Mouse (Mus musculus) heart, adult 2 months (tissue): ENCODE results near the gene Usp35. TPM values are rescaled to one million over a fixed set of nuclear protein-coding genes. Genes with fewer than 3 reads are reported as not detected.

ENCODE experiments used
- DNase-seq, 2 experiments: peaks; one replicate each; pipeline ENCODE4 v3.0.0; 2021
- H3K27ac ChIP-seq: fragments of 200-600 bp; 2 replicates; pipeline ENCODE4 v1.8.1; 2022
- H3K27me3 ChIP-seq: fragments of 200-500 bp; 2 replicates; pipeline ENCODE4 v1.6.1; 2012; ENCODE audit warnings: mild to moderate bottlenecking, low read length, inconsistent platforms, mixed read lengths; ENCODE audit not compliant: control insufficient read depth, insufficient read depth
- H3K36me3 ChIP-seq: fragments of 200-500 bp; 2 replicates; pipeline ENCODE4 v1.6.1; 2012; ENCODE audit warnings: low read length, inconsistent platforms; ENCODE audit not compliant: control insufficient read depth, insufficient read depth
- H3K4me1 ChIP-seq: fragments of 200-500 bp; 2 replicates; pipeline ENCODE4 v1.6.1; 2011; ENCODE audit warnings: low read length; ENCODE audit not compliant: control insufficient read depth, insufficient read depth
- H3K4me3 ChIP-seq: fragments of 200-600 bp; 2 replicates; pipeline ENCODE4 v1.8.1; 2022
- H3K79me2 ChIP-seq: fragments of 200-500 bp; replicated peaks from 2 replicates; pipeline ENCODE4 v1.6.1; 2012; ENCODE audit warnings: mild to moderate bottlenecking, inconsistent platforms, low read length, moderate library complexity, mixed read lengths; ENCODE audit not compliant: control insufficient read depth, insufficient read depth
- H3K9ac ChIP-seq: fragments of 200-500 bp; 2 replicates; pipeline ENCODE4 v1.6.1; 2012; ENCODE audit warnings: low read depth, mild to moderate bottlenecking, control low read depth, inconsistent platforms, low read length, mixed read lengths
- CTCF ChIP-seq: fragments of 200-600 bp; IDR thresholded peaks from 2 replicates; pipeline ENCODE4 v1.8.1; 2022; ENCODE audit warnings: antibody characterized with exemption, mild to moderate bottlenecking, moderate library complexity
- EP300 ChIP-seq: fragments of 200-500 bp; IDR thresholded peaks from 2 replicates; pipeline ENCODE4 v1.6.1; 2011; ENCODE audit warnings: low read depth, low read length, control low read depth; ENCODE audit not compliant: insufficient read depth
- POLR2A ChIP-seq: fragments of 200-500 bp; IDR thresholded peaks from 2 replicates; pipeline ENCODE4 v1.6.1; 2011; ENCODE audit warnings: mild to moderate bottlenecking, low read depth, low read length, control low read depth; ENCODE audit not compliant: insufficient read depth
- WGBS: fragments of 180-500 bp; shearing (Covaris S2); methylation state at CpG from one replicate; pipeline ENCODE4 v1.1.7; 2018; 5-methylcytosine and 5-hydroxymethylcytosine counted together
- intact Hi-C: fragments of 180-260 bp; cut with DNase I; formaldehyde crosslinking; loops from one replicate; pipeline ENCODE4 v1.15.1; 2025
- polyA plus RNA-seq: library from polyadenylated mRNA; depleted of rRNA; stranded (reverse); fragments of >200 nt; gene quantifications from 2 replicates; pipeline ENCODE4 v1.2.3, GENCODE M21; 2012
- total RNA-seq, 2 experiments: library from RNA; stranded (reverse); gene quantifications; 2 replicates each; pipeline ENCODE4 v1.2.3; 2021

The Usp35 gene
- total and polyA plus RNA-seq, 3 experiments, result 0.84 to 2.5 (median 1.0) TPM

DNA sequence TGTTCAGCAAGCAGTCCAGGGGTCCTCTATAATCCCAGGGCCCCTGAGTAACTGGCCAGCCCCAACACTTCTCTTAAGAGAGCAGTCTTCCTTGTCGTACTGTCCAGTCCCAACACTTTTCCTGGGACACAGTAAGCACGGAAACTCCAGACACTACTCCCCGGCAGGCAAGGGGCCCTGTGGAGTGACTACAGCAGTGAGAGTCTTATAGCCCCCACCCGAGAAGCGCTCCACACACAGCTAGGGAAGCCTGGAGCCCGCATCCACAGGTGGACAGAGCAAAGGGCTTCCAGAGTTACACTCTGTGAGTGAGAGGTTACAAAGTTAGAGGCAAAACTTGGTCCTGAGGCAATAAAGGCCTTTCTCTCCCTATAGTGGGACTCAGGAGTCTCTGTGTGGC, 17.6 kb upstream of the Usp35 start:
- H3K36me3 ChIP-seq, result no peaks in the 10 kb centered on the region
- no peak overlapping the region for H3K27ac ChIP-seq
- no peak overlapping the region for H3K4me3 ChIP-seq
- DNase-seq, result peak in 1 of 2 experiments; percentile 9
- intact Hi-C loops, result no loop called here
- 91% methylated on average over 6 of the region's 6 CpGs for WGBS
- H3K79me2 ChIP-seq, result no peaks in the 10 kb centered on the region
- H3K27me3 ChIP-seq, result no peaks in the 10 kb centered on the region
- H3K9ac ChIP-seq, result no peak overlapping the region
- TF ChIP-seq EP300 (no peak), POLR2A (no peak), CTCF (no peak)
- H3K4me1 ChIP-seq, result no peaks in the 10 kb centered on the region; the same call in 1 of the 2 replicates

DNA sequence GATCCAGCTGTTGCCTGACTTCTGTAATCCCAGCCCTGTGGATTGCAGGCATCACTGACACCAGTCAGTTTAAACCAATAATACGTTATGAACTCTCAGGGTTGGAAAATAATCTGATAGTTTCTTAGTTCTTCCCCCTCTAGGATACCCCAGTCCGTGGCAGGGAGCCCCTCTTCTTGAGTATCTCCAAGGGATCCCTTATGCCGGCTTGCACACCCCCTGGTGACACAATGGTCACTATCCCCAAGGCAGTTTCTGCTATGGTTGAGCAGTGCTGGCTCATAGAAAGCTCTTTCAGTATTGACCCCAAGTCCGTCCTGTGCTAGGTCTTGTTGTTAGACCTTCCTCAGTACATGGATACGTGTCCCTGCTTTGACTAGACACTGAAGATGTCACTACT, 17.0 kb upstream of the Usp35 start:
- Histone ChIP-seq H3K79me2 (no peaks in the 10 kb centered on the region), H3K4me1 (no peaks in the 10 kb centered on the region; the same call in 1 of the 2 replicates), H3K27me3 (no peaks in the 10 kb centered on the region), H3K27ac (no peak overlapping the region), H3K9ac (no peak overlapping the region), H3K4me3 (no peak overlapping the region), H3K36me3 (no peaks in the 10 kb centered on the region)
- TF ChIP-seq CTCF (no peak), POLR2A (no peak), EP300 (no peak)
- peak in 1 of 2 experiments; percentile 4 for DNase-seq
- intact Hi-C loops, result no loop called here
- 87% methylated on average over 5 of the region's 5 CpGs for WGBS

DNA sequence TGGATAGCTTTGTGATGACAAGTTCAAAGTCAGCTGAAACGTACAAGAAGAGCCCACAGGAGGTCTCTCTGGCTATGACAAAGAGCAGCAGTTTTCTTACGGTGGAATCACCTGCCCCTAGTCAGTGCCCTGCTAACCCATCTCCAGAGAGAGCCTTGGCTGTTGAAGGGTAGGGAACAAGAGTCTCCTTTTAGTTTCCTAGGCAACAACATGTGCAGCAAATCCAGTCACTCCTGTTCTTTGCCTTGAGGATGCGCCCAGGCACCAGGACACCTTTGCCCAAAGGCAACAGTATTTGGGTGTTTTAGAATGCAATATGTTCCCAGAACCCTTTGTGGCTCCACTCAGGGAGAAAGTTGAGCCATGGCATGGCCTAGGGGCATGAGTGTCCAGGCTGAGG, 16.5 kb upstream of the Usp35 start:
- intact Hi-C loops, result no loop called here
- peak in 1 of 2 experiments; percentile 8 for DNase-seq
- Histone ChIP-seq H3K79me2 (no peaks in the 10 kb centered on the region), H3K27me3 (no peaks in the 10 kb centered on the region), H3K27ac (no peak overlapping the region), H3K4me1 (peaks cover 3% of the 10 kb centered on the region), H3K36me3 (no peaks in the 10 kb centered on the region), H3K9ac (no peak overlapping the region), H3K4me3 (no peak overlapping the region)
- TF ChIP-seq EP300, result no peak
- no peak for TF ChIP-seq CTCF
- TF ChIP-seq POLR2A, result no peak
- 87% methylated on average over 3 of the region's 3 CpGs for WGBS

DNA sequence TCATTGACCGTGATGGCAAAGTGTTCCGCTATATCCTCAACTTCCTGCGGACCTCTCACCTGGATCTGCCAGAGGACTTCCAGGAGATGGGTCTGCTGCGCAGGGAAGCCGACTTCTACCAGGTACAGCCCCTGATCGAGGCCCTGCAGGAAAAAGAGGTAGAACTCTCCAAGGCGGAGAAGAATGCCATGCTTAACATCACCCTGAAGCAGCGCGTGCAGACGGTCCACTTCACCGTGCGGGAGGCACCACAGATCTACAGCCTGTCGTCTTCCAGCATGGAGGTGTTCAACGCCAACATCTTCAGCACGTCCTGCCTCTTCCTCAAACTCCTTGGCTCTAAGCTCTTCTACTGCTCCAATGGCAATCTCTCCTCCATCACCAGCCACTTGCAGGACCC, 15.6 kb upstream of the Usp35 start:
- Histone ChIP-seq H3K4me1 (peaks cover 3% of the 10 kb centered on the region), H3K4me3 (no peak overlapping the region), H3K9ac (no peak overlapping the region), H3K79me2 (no peaks in the 10 kb centered on the region), H3K27ac (no peak overlapping the region), H3K36me3 (no peaks in the 10 kb centered on the region), H3K27me3 (no peaks in the 10 kb centered on the region)
- TF ChIP-seq CTCF (no peak), EP300 (no peak), POLR2A (no peak)
- intact Hi-C loops, result no loop called here
- DNase-seq, result peak in 1 of 2 experiments; percentile 13
- 97% methylated on average over 15 of the region's 15 CpGs for WGBS

DNA sequence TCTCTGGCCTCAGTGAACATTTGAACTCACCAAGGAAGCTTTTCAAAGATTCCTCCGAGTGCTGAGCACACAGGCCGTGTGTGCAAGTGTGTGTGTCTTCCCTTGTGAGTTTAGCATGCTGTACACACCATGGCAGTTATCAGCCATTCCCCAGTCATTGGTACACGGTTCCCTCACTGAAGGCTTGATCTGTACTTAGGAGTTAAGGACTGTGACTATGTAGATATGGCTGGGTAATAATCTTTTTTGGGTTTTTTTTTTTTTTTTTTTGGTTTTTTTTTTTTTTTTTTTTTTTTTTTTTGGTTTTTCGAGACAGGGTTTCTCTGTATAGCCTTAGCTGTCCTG, 15.0 kb upstream of the Usp35 start:
- H3K4me3 ChIP-seq, result no peak overlapping the region
- 80% methylated on average over 4 of the region's 4 CpGs for WGBS
- intact Hi-C loops, result no loop called here
- H3K79me2 ChIP-seq, result no peaks in the 10 kb centered on the region
- H3K9ac ChIP-seq, result no peak overlapping the region
- no peaks in the 10 kb centered on the region for H3K36me3 ChIP-seq
- H3K27me3 ChIP-seq, result no peaks in the 10 kb centered on the region
- DNase-seq, result peak in 1 of 2 experiments; percentile 15
- no peak overlapping the region for H3K27ac ChIP-seq
- H3K4me1 ChIP-seq, result peaks cover 3% of the 10 kb centered on the region
- TF ChIP-seq CTCF (no peak), EP300 (no peak), POLR2A (no peak)

DNA sequence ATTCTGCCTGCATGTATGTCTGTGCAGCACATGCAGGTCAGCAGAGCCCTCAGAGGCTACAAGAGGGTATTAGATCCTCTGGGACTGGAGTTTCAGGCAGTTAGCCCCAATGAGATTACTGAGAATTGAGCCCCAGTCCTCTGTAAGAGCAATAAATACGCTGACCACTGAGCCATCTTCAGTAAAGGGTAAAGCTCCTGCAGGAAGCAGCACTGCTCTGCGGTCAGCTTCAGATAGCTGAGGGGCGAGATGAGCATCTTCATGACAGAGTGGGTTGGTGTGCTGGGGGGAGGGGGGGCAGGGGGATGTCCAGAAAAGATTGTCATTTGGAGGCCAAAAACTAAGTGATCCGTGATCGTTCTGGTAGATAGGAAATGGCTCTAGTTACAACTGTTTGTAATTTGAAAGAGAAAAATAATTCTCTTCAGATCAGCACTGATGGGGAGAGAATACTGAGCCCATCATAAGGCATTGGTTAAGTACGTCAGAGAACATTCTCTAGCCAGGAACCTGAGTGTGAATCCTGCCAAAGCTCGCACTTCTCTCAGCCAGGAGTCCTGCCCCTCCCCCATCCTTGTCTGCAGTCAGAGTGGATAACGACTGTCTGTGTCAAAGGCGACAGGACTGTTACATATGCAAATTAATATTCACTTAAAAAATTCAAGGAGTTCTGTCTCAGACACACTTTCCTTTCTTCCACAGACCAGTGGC, 14.4 kb upstream of the Usp35 start:
- H3K9ac ChIP-seq, result no peak overlapping the region
- peak in 1 of 2 experiments; percentile 15 for DNase-seq
- no peaks in the 10 kb centered on the region for H3K36me3 ChIP-seq
- no peaks in the 10 kb centered on the region for H3K27me3 ChIP-seq
- 66% methylated on average over 9 of the region's 9 CpGs for WGBS
- TF ChIP-seq POLR2A (no peak), EP300 (no peak), CTCF (no peak)
- H3K79me2 ChIP-seq, result no peaks in the 10 kb centered on the region
- no peak overlapping the region for H3K4me3 ChIP-seq
- H3K27ac ChIP-seq, result no peak overlapping the region
- peaks cover 5% of the 10 kb centered on the region for H3K4me1 ChIP-seq
- intact Hi-C loops, result no loop called here
